Mouse (Mus musculus): Measurements from ENCODE around the gene Olfr1049.
"Not testable (repeated sequence)": the region's sequence is repeated elsewhere in the genome, so short reads cannot be mapped to it uniquely, and the experiment has no call there.

Gene Olfr1049

GRCm38 (mm10) chr2:86258228-86258627, at the start of gene Olfr1049:
Gene Olfr1049, minus strand, starts transcription at chr2:86258328.
- DNase-seq, result not testable (repeated sequence)

GRCm38 (mm10) chr2:86292155-86292554, 34.0 kb upstream of the Olfr1049 start, which contains the start of gene Olfr1052:
Gene Olfr1052, plus strand, starts transcription at chr2:86292455.
- no peak for DNase-seq

- DNase-seq, result not testable (repeated sequence)
Observed at GRCm38 (mm10) chr2:86278988-86279387, 20.9 kb upstream of the Olfr1049 start, which contains the start of gene Olfr1051. Gene Olfr1051, minus strand, starts transcription at chr2:86279088.

- no peak for DNase-seq
Observed at GRCm38 (mm10) chr2:86240189-86240588, 17.9 kb downstream of the Olfr1049 start, which contains the start of gene Olfr1048. Gene Olfr1048, minus strand, starts transcription at chr2:86240289.

- no peak for DNase-seq
Observed at GRCm38 (mm10) chr2:86231301-86231700, 26.8 kb downstream of the Olfr1049 start, which contains the start of gene Olfr1047. Gene Olfr1047, minus strand, starts transcription at chr2:86231401.

- no peak for DNase-seq
Observed at GRCm38 (mm10) chr2:86219214-86219613, 38.9 kb downstream of the Olfr1049 start, which contains the start of gene Olfr1046. Gene Olfr1046, minus strand, starts transcription at chr2:86219314.
